Mouse (Mus musculus) embryo, embryonic 11.5 days (tissue): ENCODE data around the gene Triml1.

Experiments used
- DNase-seq: peaks from one replicate; pipeline ENCODE4 v3.0.0-alpha.2; 2012; ENCODE audit warnings: low read depth, low spot score

The Triml1 gene

GRCm38 (mm10) chr8:43141386-43141785, at the start of gene Triml1:
Gene Triml1, minus strand, starts transcription at chr8:43141486.
- DNase-seq, result no peak

GRCm38 (mm10) chr8:43182281-43182680, 41.0 kb upstream of the Triml1 start:
- DNase-seq, result no peak

GRCm38 (mm10) chr8:43180054-43180690, 38.9 kb upstream of the Triml1 start, which contains the start of gene Triml2:
Gene Triml2, plus strand, starts transcription at chr8:43180541.
- DNase-seq, result no peak

- DNase-seq, result no peak
These were observed 37.9 kb upstream of the Triml1 start for GRCm38 (mm10) chr8:43179189-43179588.

- no peak for DNase-seq
These were observed 37.0 kb upstream of the Triml1 start for GRCm38 (mm10) chr8:43178263-43178662.

- DNase-seq, result no peak
These were observed 35.6 kb upstream of the Triml1 start for GRCm38 (mm10) chr8:43176766-43177486.

- DNase-seq, result no peak
These were observed 28.0 kb upstream of the Triml1 start for GRCm38 (mm10) chr8:43169249-43169755.

- DNase-seq, result no peak
These were observed 26.8 kb upstream of the Triml1 start for GRCm38 (mm10) chr8:43168083-43168482.

- DNase-seq, result no peak
These were observed 23.2 kb upstream of the Triml1 start for GRCm38 (mm10) chr8:43164453-43164852.

- no peak for DNase-seq
These were observed 22.0 kb upstream of the Triml1 start for GRCm38 (mm10) chr8:43163255-43163654.

- no peak for DNase-seq
These were observed 8.0 kb upstream of the Triml1 start for GRCm38 (mm10) chr8:43149307-43149706.

GRCm38 (mm10) chr8:43111205-43111827, 30.0 kb downstream of the Triml1 start:
- no peak for DNase-seq
